Mouse (Mus musculus): ENCODE data around the gene Krt31.

Gene Krt31

DNA sequence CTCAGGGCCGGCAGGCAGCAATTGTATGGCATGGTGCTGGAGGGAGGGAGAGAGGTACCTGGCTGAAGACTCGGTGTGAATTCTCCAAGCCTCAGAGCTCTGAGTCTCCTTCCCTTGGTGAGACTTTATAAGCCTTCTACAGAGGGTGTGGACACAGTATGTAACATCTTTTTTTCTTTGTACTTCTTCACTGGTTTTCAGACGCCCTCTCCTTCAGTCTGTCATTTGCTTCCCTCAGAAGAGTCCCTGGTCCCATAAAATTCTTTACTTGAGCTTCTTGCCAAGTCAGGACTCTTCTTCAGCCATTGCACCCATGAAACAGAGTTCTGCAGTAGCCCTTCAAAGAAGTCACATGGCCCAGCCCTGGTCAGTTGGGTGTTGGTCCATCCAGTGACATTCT, at the start of gene Krt31:
Gene Krt31, minus strand, starts transcription at position 101 of the 400 bp plus-strand sequence.
- no peak for DNase-seq (ENCODE audit: low read depth)

DNA sequence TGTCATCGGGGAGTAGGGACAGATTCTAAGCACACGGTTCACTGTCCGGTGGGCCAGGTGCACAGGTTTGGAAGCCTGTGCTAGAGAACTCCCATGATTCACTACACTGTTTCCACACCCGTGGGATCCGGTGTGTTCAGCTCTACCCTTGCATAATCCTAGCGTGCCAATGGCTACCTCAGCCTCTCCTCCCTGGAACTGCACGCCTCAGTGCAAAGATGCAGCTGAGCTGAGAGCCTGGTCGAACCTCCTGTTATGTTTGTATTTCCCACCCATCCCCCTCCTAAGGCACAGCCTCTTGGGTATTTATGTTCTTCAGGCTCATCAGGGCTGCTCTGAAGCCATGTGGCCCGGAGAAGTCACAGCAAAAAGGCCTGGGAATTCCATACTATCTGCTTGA, 47.5 kb upstream of the Krt31 start:
- DNase-seq (ENCODE audit: low read depth), result no peak

DNA sequence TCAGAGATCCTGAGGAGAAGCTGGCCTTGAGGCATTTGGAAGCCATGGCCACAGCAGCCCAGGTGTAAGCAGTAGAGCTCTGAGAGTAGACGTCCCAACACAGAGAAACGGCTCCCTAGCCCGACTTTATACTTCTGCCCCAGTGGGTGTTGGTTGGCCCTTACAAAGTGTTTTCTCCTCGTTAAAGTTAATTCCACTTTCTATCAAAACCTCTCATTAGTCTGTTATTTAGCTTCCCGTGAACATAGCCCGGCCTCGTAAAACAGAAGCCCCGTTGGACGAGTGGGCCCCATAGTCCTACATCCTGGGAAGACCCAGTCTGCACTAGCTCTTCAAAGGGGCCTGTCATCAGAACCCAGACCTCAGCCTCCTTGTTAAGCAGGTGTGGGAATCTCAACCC, 45.8 kb upstream of the Krt31 start, which contains the start of gene Krt35:
Gene Krt35, minus strand, starts transcription at position 101 of the 400 bp plus-strand sequence.
- DNase-seq (ENCODE audit: low read depth), result no peak

DNA sequence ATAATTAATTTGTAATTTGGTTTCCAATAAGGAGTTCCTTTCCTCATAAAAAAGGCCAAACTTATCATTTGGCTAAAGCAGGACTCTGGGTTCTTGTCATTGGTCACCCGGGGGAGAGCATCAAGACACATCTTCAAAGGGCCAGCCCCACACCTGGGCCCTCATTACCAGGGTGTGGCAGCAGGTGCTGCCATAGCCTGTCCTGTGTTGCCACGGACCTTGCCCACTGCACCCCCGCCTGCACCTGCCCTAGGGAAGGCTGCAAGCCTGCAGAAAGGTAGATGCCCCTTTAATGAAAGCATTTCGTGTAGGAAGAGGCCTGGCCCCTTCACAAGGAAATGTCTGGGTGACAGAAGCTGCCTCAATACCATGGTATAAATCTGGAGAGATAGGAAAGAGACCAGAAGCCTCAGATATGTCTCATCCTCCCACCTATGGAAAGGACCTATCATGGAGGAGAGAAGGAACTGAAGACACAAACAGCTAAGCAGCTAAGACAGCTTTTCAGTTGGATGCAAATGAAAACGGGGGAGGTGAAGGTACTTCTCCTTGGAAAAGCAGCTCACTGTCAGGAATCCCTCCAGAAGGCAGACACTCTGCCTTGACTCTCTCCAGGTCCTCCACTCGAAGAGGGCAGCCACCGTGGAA, 38.2 kb upstream of the Krt31 start:
- DNase-seq (ENCODE audit: low read depth), result no peak

DNA sequence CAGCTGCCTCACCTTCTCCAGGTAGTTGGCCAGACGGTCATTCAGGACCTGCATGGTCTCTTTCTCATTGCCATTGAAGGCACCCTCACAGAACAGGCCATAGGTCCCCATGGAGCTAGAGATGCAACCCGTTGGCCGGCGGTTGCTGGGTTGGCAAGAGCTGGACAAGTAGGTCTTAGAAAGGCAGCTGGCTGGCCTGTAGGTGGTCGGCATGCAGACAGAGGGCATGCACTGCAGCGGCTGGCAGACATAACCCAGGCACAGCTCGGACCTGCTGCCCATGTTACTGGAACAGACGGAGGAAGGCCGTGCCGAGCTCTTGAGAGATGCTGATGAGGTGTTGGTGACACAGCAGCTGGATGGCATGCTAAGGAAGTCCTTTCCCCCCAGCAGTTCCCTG, 37.5 kb upstream of the Krt31 start, which contains the start of gene Krt32:
Gene Krt32, minus strand, starts transcription at position 366 of the 400 bp plus-strand sequence.
- DNase-seq (ENCODE audit: low read depth), result no peak

DNA sequence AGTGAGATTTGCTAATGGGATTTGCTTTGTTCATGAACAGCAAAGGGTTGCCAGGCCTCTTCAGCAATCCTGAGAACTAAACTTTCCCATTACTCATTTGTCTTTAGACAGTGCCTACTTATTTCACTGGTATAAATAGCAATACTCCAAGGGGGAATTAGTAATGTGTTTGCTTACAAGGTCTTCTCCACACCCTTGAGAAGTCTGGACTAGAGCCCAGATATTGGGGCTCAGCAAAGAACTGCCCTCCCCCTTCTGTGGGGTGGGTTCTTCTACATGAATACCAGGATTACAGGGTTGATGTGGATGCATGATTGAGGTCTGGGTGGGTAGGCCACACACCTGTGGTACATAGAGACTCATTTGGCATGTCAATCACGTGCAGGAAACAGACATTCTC, 23.5 kb upstream of the Krt31 start:
- DNase-seq (ENCODE audit: low read depth), result peak; percentile 20

DNA sequence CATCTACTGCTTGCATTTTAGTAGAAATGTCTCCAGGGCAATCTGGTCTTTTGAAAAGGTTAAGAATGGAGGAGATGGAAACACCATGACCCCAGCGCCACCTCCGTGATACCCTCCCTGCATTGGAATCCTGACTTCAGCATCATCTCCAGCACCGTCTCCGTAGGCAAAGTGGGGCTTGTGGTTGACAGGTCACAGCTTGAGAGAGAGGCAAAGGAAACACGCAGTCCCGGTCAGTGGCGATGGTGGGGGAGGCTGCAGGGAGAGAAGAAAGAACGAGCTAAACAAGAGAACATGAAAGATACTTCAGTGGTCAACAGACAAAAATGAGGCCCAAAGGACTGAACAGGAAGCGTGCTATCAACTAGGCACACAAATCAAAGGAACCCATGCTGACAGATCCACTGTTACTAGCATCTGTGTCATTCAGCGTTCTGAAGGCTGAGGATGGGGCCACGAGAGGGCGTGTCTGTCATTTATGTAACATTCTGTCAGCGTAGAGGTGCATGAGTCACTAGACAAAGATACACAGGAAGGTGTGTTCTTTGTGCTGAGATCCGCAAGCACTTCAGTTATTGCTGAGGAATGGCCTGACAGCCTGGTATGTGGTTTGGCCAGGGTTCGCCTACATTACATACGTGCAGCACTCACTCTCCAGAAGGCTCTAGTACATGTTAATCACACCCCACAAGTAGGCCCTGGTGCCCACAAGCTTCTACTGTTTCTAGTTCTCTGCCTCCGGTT, 17.1 kb upstream of the Krt31 start:
- DNase-seq (ENCODE audit: low read depth), result no peak

DNA sequence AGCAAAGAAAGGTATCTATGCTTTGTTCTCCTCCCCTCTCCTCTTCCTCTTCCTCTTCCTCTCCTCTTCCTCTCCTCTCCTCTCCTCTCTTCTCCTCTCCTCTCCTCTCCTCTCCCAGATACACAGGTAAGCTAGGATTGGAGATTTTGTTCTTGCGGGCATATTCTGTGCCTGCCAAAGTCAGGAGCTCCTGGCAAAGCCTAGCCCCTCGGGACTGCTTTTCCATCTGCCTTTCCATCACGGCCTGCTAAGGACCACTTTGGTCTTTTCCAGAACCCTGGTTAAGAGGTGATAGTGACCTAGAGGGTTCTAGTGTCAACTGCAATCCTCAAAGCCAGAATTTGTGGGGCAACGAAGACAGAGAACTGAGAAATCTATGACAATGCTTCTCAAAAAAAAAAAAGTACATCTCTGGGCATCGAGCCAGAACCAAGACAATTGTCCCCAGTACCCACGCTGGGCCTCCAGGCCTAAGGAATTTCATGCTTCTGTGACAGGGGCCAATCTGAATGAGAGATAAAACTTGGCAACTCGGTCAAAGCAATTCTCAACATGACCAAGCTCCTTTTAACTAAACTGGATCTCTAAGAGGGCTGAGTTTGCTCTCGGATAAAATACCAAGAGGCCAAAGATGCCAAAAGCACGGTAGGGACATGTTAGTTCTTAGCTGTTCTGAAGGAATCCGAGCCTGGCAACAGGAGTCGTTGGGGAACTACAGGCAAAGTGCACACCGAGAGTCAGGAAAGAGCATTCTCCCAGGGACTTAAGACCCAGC, 16.1 kb upstream of the Krt31 start:
- no peak for DNase-seq (ENCODE audit: low read depth)

DNA sequence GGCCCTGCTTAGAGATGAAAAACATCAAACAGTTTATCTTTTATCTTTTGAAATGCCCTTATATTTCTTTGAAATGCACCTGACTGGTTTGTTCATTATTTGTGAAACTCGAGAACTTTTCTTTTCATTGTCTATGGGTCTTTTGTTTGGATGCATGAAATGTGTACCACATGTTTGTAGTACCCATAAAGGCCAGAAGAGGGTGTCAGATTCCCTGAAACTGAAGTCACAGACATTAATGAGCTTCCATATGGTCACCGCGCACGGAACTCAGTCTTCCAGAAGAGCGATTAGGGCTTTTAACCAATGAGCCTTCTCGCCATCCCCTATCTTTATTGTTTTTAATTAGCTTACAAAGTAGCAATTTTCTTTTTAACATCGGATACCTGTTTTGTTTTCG, 8.5 kb upstream of the Krt31 start:
- no peak for DNase-seq (ENCODE audit: low read depth)

DNA sequence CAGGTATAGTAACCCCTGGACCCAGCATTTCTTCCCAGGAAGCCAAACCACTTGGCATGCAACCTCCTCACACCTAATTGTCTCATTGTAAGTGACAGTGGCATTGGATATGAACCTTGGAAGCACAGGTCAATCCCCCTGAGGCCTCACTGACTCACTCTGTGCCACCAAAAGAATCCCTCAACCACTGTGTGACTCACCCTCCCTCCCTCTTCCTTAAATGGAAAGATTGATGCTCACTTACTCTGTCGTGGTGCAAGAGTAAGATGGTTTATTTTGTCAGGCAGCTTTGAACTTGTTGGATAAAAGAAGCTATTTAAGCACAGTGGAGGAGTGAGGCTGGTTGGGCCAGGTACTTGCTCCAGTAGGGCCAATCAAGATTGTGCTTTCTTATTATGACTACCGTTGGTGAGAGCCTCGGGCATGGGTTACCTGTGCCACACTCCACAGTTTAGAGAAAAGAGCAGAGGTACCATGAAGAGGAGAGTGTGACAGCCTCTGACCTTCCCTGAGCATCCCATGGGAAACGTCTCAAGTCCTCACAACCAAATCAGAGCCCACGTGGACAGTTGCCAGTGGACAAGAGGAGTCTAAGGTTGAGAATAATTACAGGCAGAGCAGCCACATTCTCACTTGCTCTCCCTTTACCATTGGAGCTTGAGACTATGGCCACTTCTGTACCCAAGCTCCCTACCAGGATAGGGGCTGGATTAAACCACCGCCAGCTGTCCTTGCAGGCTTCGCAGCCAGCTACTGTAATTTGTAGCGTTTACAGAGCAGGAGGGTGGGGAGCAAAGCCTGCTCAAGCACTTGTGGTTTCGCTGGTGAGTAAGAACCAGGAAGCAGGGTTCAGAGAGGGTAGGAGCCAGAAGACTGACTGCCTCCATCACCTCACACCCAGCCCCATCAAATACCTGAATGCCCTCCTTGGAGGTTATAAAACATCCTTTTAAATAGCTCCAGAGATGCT, 5.6 kb upstream of the Krt31 start:
- no peak for DNase-seq (ENCODE audit: low read depth)

DNA sequence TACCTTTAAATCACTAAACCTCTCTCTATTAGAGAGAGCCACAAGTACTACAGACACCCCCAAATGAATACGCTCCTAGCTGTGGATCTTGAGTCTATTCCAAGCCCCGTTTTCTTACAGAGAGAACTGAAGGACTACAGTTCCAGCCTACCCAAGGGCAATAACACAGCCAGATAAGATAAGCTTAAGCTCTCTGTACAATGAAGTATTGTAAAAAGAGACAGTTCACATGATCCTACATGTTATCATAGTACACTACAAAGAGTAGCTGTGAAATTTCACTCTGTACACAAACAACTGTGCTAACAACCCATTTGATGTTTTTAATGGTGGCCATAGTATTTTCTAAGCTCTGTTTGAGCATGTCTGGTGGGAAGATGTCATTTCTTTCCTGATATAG, 3.2 kb downstream of the Krt31 start:
- DNase-seq (ENCODE audit: low read depth), result no peak

DNA sequence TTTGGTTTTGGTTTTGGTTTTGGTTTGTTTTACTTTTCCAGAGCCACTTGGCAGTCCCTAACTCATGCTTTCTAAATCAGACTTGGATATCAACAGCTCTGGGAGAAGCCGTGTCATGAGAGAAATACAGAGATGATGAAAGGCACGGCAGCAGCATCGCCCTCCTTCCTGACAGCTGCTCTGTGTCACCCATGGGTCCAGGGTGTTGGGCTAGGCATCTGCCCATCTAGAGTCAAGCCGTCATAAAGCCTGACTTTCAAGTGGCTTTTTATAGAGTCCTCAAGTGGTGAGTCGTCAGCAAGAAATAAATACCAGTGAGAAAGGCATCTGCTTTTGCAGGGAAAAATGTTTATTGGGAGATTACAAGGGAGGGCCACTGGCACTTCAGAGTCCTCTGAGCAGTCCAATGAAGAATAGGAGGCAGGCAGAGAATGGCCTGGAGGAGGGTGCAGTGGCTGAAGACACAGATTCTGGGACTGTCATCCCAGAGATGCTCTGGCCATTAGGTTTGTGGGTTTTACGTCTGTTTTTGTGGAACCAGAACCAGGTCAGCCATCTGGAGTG, 4.0 kb downstream of the Krt31 start:
- no peak for DNase-seq (ENCODE audit: low read depth)

DNA sequence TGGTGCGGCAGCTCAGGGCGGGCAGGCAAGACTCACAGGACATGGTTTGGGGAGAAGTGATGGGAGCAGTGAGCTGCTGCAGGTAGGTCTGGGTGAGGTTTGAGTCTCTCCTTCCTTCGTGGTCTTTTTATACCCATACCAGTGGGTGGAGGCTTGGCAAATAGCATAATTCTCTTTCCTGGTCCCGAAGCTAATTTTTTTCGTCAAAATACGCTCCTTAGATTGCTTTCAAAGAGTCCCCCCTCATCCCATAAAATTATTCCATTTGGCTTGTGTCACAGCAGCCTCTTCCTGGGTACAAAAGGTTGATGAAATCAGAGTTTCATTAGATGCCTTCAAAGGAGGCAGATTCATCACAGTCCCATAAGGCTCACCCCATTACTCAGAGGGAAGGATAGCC, 8.9 kb downstream of the Krt31 start, which contains the start of gene Krt34:
Gene Krt34, minus strand, starts transcription at position 101 of the 400 bp plus-strand sequence.
- DNase-seq (ENCODE audit: low read depth), result no peak

DNA sequence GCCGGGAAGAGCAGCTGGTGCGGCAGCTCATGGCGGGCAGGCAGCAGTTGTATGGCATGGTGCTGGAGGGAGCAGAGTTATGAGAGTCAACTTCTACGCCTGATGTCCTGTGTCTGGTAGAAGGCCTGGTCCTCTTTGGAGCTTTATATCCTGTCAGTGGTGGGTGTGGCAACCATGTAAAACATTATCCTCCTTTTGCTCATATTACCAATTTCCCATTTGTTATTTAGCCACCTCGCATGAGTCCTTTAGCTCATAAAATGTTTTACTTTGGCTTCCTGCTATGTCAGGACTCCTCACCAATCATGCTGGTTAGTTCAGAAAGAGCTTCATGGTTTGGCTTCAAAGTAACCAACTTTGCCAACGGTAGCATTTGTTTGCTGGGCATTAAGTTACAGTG, 20.6 kb downstream of the Krt31 start, which contains the start of gene Krt33b:
Gene Krt33b, minus strand, starts transcription at position 101 of the 400 bp plus-strand sequence.
- no peak for DNase-seq (ENCODE audit: low read depth)

DNA sequence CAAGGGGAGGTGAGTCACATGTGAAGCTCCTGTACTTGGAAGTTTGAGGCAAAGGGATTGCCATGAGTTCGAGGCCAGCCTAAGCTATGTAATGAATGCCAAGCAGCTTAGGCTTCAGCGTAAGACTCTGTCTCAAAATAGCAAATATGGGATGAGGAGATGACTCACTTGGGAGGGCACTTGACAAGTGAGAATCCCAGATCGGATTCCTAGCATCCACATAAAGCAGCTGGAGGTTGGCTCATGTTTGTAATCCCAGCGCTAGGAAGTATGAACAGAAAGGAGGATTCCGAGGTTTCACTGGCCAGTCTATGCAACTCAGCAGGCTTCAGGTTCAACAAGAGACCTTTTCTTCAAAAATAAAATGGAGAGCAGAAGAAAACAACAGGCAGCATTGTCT, 28.9 kb downstream of the Krt31 start:
- DNase-seq (ENCODE audit: low read depth), result no peak

DNA sequence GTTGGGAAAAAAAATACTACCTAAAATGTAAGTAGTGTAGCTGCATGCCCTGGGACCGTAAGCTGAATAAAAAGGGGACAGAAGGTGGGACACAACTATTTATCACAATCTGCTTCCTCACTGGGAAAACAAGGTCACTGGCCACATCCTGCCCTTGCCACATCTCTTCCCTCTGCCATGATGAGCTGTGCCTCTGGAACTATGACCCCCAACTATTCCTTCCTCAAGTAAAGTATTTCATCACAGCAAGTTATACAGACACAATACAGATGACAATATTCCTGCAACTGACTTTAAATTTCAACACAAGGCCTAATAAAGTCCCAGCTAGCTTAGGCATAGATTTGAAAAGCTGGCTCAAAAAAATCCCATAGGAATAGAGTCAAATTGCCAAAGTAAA, 30.9 kb downstream of the Krt31 start:
- DNase-seq (ENCODE audit: low read depth), result no peak

DNA sequence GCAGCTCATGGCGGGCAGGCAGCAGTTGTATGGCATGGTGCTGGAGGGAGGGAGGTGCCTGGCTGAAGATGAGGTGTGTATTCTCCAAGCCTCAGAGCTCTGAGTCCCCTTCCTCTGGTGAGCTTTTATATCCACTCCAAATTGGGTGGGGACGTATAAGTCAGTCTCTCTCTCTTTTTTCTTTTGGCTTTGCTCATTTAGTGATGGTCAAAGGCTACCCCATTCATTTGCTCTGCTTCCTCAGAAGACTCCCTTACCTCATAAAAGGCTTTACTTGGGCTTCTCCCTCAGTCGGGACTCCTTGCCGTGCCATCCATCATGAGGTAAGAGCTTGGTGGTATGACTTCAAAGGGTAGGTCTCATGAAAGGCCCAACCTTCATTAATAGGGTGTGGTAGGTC, 34.2 kb downstream of the Krt31 start, which contains the start of gene Krt33a:
Gene Krt33a, minus strand, starts transcription at position 101 of the 400 bp plus-strand sequence.
- DNase-seq (ENCODE audit: low read depth), result no peak

DNA sequence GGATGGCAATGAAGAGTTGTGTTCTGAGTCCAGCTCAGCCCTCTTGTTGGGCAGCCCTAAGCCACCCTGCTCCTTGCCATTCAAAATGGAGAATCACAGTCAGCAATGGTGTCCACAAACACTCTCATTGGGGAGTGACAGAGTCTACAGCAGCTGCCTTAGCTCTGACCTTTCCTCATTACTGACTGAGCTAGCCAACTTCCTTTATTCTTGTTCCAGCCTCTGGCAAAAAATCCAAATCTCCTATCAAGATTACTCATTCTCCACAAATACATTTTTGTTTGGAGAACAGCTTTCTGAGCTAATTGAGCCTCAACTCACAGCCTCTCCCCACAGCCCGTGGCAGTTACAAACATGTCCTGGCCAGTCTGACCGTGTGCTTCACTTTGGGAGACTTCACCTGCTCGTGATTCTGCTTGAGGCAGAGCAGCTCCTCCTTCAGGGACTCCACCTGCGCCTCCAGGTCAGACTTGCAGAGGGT, 36.6 kb downstream of the Krt31 start:
- no peak for DNase-seq (ENCODE audit: low read depth)

DNA sequence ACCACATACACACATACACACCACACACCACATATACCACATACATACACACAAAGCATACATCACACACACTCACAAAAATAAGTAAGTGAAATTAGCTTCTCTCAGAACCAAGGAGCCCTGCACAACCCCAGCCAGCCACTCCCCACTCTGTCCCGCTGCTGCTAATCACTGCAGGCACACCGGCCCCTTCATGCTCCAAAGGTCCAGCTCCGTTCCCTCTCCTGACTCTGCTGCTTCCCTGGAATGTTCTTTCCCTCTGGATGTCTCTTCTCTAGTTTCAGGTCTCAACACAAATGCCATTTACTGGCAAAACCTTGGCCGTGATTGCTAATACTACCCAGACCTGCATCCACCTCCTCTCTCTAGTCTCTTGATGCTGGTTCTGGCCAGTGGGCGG, 39.7 kb downstream of the Krt31 start:
- DNase-seq (ENCODE audit: low read depth), result no peak

DNA sequence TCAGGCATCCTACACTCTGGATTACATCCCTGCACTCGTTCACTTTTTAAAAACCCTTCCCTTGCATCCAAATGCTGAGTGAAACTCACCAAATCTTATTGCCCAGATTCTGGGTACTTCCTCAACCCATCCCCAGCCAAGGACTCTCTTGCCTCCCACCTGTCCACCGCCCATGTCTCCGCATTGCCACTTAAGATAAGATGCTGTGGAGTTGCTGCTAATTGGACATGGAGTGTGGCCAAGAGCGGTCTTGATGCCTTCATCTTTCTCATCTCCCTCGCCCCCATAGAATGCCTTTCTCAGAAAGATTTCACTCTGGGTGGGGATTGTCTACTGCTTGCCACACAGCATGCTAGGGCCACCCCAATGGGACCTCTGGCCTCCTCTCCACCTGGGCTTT, 42.0 kb downstream of the Krt31 start:
- no peak for DNase-seq (ENCODE audit: low read depth)

DNA sequence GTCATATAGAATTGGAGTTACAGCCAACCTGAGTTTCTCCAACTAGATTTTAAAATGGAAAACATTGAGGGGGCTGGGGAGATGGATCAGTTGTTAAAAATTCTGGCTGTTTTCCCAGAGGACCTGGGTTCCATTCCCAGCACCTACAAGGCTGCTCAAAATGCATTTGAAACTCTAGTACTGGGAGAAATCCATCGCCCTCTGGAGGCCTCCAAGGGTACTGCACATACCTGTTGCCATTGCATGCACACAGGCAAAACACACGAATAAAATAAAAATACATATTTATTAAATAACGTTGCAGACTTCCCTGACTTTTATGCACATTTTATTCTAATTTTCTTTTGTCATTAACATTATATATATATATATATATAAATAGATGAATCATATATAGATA, 43.7 kb downstream of the Krt31 start:
- no peak for DNase-seq (ENCODE audit: low read depth)

Data from fibroblast of lung, adult 2 months (primary cell).